Mouse (Mus musculus) C2C12 (cell line): ENCODE measurements at regions not wholly inside any gene's neighbourhood (a gene's known extent, or its start where the extent isn't known, plus 50 kb on each side); places are given as distances from the start of the nearest gene placed in this dataset.

Source experiments
- H3K27me3 ChIP-seq: one replicate; pipeline ENCODE4 v1.6.1; 2011; ENCODE audit not compliant: control insufficient read depth, insufficient read depth, insufficient read length
- H3K36me3 ChIP-seq: one replicate; pipeline ENCODE4 v1.6.1; 2011; ENCODE audit not compliant: control insufficient read depth, insufficient read depth
- H3K4me3 ChIP-seq: one replicate; pipeline ENCODE4 v1.5.1; 2011; ENCODE audit warnings: mild to moderate bottlenecking, control low read depth; ENCODE audit not compliant: poor library complexity, insufficient read depth, severe bottlenecking
- H3K79me2 ChIP-seq: one replicate; pipeline ENCODE4 v1.6.1; 2011; ENCODE audit not compliant: control insufficient read depth, insufficient read depth
- H3K79me3 ChIP-seq: one replicate; pipeline ENCODE4 v1.6.1; 2011; ENCODE audit warnings: low read depth, control low read depth
- H3ac ChIP-seq: one replicate; pipeline ENCODE3; 2011; ENCODE audit warnings: low read depth; ENCODE audit not compliant: control insufficient read depth, insufficient read length
- CEBPB ChIP-seq: IDR thresholded peaks from one replicate; pipeline ENCODE4 v1.6.1; 2011; ENCODE audit warnings: low read depth, mild to moderate bottlenecking, control low read depth, moderate library complexity
- CTCF ChIP-seq: IDR thresholded peaks from one replicate; pipeline ENCODE4 v1.5.1; 2011; ENCODE audit not compliant: control insufficient read depth, insufficient read depth, insufficient read length
- FOSL1 ChIP-seq: IDR thresholded peaks from one replicate; pipeline ENCODE4 v1.8.0; 2011; ENCODE audit warnings: mild to moderate bottlenecking, low read length; ENCODE audit not compliant: poor library complexity, insufficient read depth, severe bottlenecking
- MAX ChIP-seq: IDR thresholded peaks from one replicate; pipeline ENCODE4 v1.6.1; 2011; ENCODE audit warnings: mild to moderate bottlenecking, control low read depth
- MYOD1 ChIP-seq: IDR thresholded peaks from one replicate; pipeline ENCODE4 v1.6.1; 2011; ENCODE audit warnings: low read depth; ENCODE audit not compliant: control insufficient read depth, insufficient read length
- MYOG ChIP-seq: IDR thresholded peaks from one replicate; pipeline ENCODE4 v1.6.1; 2011; ENCODE audit not compliant: control insufficient read depth, insufficient read length; ENCODE audit errors: extremely low read depth
- USF1 ChIP-seq: IDR thresholded peaks from one replicate; pipeline ENCODE4 v1.6.1; 2011; ENCODE audit warnings: low read depth, mild to moderate bottlenecking, control low read depth, moderate library complexity

DNA sequence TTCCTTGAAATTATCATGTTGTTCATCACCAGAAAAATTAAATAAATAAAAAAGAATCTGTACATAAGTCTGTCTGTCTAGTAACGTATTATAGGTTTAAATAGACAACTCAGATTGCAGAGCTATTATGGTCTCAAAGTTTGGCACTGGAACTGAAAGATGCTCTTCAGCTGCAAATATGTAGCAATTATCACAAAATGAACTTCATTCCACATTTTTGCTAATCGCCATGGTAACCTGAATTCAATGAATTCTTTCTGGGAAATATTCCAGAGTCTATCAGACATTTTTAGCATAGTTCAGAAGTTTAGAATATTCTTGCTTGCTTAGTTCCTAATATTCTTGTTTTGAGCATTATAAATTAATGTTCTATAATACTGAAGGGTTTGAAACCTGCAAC, 62.2 kb upstream of the Nkain2 start:
- no peak for TF ChIP-seq MYOD1
- TF ChIP-seq FOSL1 = no peak
- TF ChIP-seq CTCF = no peak
- TF ChIP-seq MAX = no peak
- no peak for TF ChIP-seq CEBPB
- no peak for TF ChIP-seq USF1
- TF ChIP-seq MYOG = no peak
- H3ac ChIP-seq = no peak overlapping the region
- no peaks in the 10 kb centered on the region for H3K79me2 ChIP-seq
- no peak overlapping the region for H3K4me3 ChIP-seq
- no peaks in the 10 kb centered on the region for H3K27me3 ChIP-seq
- H3K36me3 ChIP-seq = no peaks in the 10 kb centered on the region
- no peaks in the 10 kb centered on the region for H3K79me3 ChIP-seq

DNA sequence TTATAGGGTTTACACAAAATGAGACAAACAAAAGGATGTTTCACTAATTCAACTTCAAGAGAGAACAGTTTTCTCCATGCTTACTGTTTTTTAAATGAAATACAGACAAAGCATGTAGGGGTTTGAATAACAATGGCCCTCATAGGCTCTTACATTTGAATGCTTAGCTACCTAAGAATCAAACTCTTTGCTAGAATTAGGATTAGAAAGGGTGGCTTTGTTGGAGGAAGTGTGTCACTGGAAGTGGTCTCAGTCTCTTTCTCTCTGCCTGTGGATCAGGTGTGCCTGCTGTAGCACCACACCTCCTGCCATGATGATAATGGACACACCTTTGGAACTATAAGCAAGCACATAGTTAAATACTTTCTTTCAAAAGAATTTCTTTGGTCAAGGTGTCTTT, 52.8 kb upstream of the Nkain2 start:
- Histone ChIP-seq H3ac (no peak overlapping the region), H3K79me3 (no peaks in the 10 kb centered on the region), H3K36me3 (no peaks in the 10 kb centered on the region), H3K4me3 (no peak overlapping the region), H3K27me3 (no peaks in the 10 kb centered on the region), H3K79me2 (no peaks in the 10 kb centered on the region)
- TF ChIP-seq MYOG (no peak), FOSL1 (no peak), MYOD1 (no peak), MAX (no peak), USF1 (no peak), CEBPB (no peak), CTCF (no peak)
